Mouse (Mus musculus) macrophage (primary cell): ENCODE measurements around the gene Wt1. TPM values are rescaled to one million over a fixed set of nuclear protein-coding genes. Genes with fewer than 3 reads are reported as not detected.

Source experiments
- H3K27ac ChIP-seq: fragments of 350-480 bp; formaldehyde crosslinking; 2 replicates; pipeline ENCODE4 v1.9.0; 2021
- H3K36me3 ChIP-seq: fragments of 350-480 bp; formaldehyde crosslinking; 2 replicates; pipeline ENCODE4 v1.9.0; 2021; ENCODE audit errors: inconsistent target
- H3K4me3 ChIP-seq: fragments of 350-480 bp; formaldehyde crosslinking; 2 replicates; pipeline ENCODE4 v1.9.0; 2021; ENCODE audit errors: inconsistent target
- H3K79me2 ChIP-seq: fragments of 350-480 bp; formaldehyde crosslinking; 2 replicates; pipeline ENCODE4 v1.9.0; 2021; ENCODE audit errors: inconsistent target
- WGBS: methylation state at CpG from one replicate; pipeline ENCODE4 v1.1.7; 2026; ENCODE audit warnings: inconsistent platforms; ENCODE audit not compliant: missing documents; 5-methylcytosine and 5-hydroxymethylcytosine counted together
- polyA plus RNA-seq: library from polyadenylated mRNA; stranded (reverse); fragments of 250-400 nt; gene quantifications from 3 replicates; pipeline ENCODE4 v1.2.4, GENCODE M21; 2018; ENCODE audit warnings: inconsistent platforms

The Wt1 gene
- polyA plus RNA-seq, 1 experiment from 2014 or later = not detected

GRCm38 (mm10) chr2:105117669-105118068, 8.7 kb upstream of the Wt1 start:
- Histone ChIP-seq H3K79me2 (no peaks in the 10 kb centered on the region), H3K36me3 (no peaks in the 10 kb centered on the region), H3K4me3 (no peak overlapping the region), H3K27ac (no peak overlapping the region)
- 63% methylated on average over 8 of the region's 8 CpGs for WGBS

GRCm38 (mm10) chr2:105122216-105122615, 4.1 kb upstream of the Wt1 start:
- 17% methylated on average over 8 of the region's 8 CpGs for WGBS
- Histone ChIP-seq H3K36me3 (no peaks in the 10 kb centered on the region), H3K79me2 (no peaks in the 10 kb centered on the region), H3K27ac (no peak overlapping the region), H3K4me3 (no peak overlapping the region)

GRCm38 (mm10) chr2:105122886-105123285, 3.4 kb upstream of the Wt1 start:
- H3K4me3 ChIP-seq = no peak overlapping the region
- no peaks in the 10 kb centered on the region for H3K79me2 ChIP-seq
- H3K27ac ChIP-seq = no peak overlapping the region
- no peaks in the 10 kb centered on the region for H3K36me3 ChIP-seq
- 1% methylated on average over 27 of the region's 27 CpGs for WGBS

GRCm38 (mm10) chr2:105123431-105123830, 2.9 kb upstream of the Wt1 start:
- no peak overlapping the region for H3K27ac ChIP-seq
- 6% methylated on average over 8 of the region's 8 CpGs for WGBS

GRCm38 (mm10) chr2:105123881-105124280, 2.4 kb upstream of the Wt1 start:
- H3K36me3 ChIP-seq = no peaks in the 10 kb centered on the region
- H3K79me2 ChIP-seq = no peaks in the 10 kb centered on the region
- H3K27ac ChIP-seq = no peak overlapping the region
- WGBS = 9% methylated on average over 9 of the region's 9 CpGs
- no peak overlapping the region for H3K4me3 ChIP-seq

More at GRCm38 (mm10) chr2:105123431-105123830, 2.9 kb upstream of the Wt1 start:
- no peaks in the 10 kb centered on the region for H3K79me2 ChIP-seq
- no peak overlapping the region for H3K4me3 ChIP-seq
- no peaks in the 10 kb centered on the region for H3K36me3 ChIP-seq

GRCm38 (mm10) chr2:105124391-105124790, 1.9 kb upstream of the Wt1 start:
- WGBS = 15% methylated on average over 7 of the region's 7 CpGs
- Histone ChIP-seq H3K79me2 (no peaks in the 10 kb centered on the region), H3K27ac (no peak overlapping the region), H3K4me3 (no peak overlapping the region), H3K36me3 (no peaks in the 10 kb centered on the region)

- no peaks in the 10 kb centered on the region for H3K36me3 ChIP-seq
- no peak overlapping the region for H3K4me3 ChIP-seq
- 12% methylated on average over 8 of the region's 8 CpGs for WGBS
- no peaks in the 10 kb centered on the region for H3K79me2 ChIP-seq
- no peak overlapping the region for H3K27ac ChIP-seq
Measured at GRCm38 (mm10) chr2:105125205-105125604, 1.1 kb upstream of the Wt1 start.

- WGBS = 14% methylated on average over 15 of the region's 15 CpGs
- Histone ChIP-seq H3K4me3 (no peak overlapping the region), H3K36me3 (no peaks in the 10 kb centered on the region), H3K27ac (no peak overlapping the region), H3K79me2 (no peaks in the 10 kb centered on the region)
Measured at GRCm38 (mm10) chr2:105125641-105126040, 688 bp upstream of the Wt1 start.

- H3K79me2 ChIP-seq = no peaks in the 10 kb centered on the region
- no peak overlapping the region for H3K4me3 ChIP-seq
- H3K36me3 ChIP-seq = no peaks in the 10 kb centered on the region
- WGBS = 4% methylated on average over 88 of the region's 92 CpGs
- H3K27ac ChIP-seq = no peak overlapping the region
Measured at GRCm38 (mm10) chr2:105126691-105127530, 582 bp downstream of the Wt1 start.

GRCm38 (mm10) chr2:105127531-105128480, 1.5 kb downstream of the Wt1 start:
- 6% methylated on average over 52 of the region's 52 CpGs for WGBS
- H3K4me3 ChIP-seq = no peak overlapping the region
- H3K36me3 ChIP-seq = no peaks in the 10 kb centered on the region
- H3K27ac ChIP-seq = no peak overlapping the region
- no peaks in the 10 kb centered on the region for H3K79me2 ChIP-seq

GRCm38 (mm10) chr2:105128564-105128963, 2.2 kb downstream of the Wt1 start:
- no peak overlapping the region for H3K4me3 ChIP-seq
- WGBS = 14% methylated on average over 12 of the region's 12 CpGs

GRCm38 (mm10) chr2:105130351-105131060, 4.2 kb downstream of the Wt1 start:
- no peak overlapping the region for H3K27ac ChIP-seq
- H3K4me3 ChIP-seq = no peak overlapping the region
- H3K36me3 ChIP-seq = no peaks in the 10 kb centered on the region
- H3K79me2 ChIP-seq = no peaks in the 10 kb centered on the region
- 5% methylated on average over 31 of the region's 32 CpGs for WGBS

More at GRCm38 (mm10) chr2:105128564-105128963, 2.2 kb downstream of the Wt1 start:
- no peak overlapping the region for H3K27ac ChIP-seq
- no peaks in the 10 kb centered on the region for H3K79me2 ChIP-seq
- H3K36me3 ChIP-seq = no peaks in the 10 kb centered on the region

- Histone ChIP-seq H3K79me2 (no peaks in the 10 kb centered on the region), H3K27ac (no peak overlapping the region), H3K4me3 (no peak overlapping the region), H3K36me3 (no peaks in the 10 kb centered on the region)
- 8% methylated on average over 12 of the region's 12 CpGs for WGBS
Measured at GRCm38 (mm10) chr2:105131061-105131810, 4.9 kb downstream of the Wt1 start.

- WGBS = 4% methylated on average over 2 of the region's 2 CpGs
- Histone ChIP-seq H3K4me3 (no peak overlapping the region), H3K36me3 (no peaks in the 10 kb centered on the region), H3K79me2 (no peaks in the 10 kb centered on the region), H3K27ac (no peak overlapping the region)
Measured at GRCm38 (mm10) chr2:105131811-105132100, 5.4 kb downstream of the Wt1 start.
